Mouse (Mus musculus) R1 (cell line): ENCODE data around the gene Angptl6.
A peak's percentile ranks its signal among the peaks of the same experiment; 100 is the strongest.

ENCODE experiments used
- DNase-seq: peaks from one replicate; pipeline ENCODE4 v3.0.0-alpha.2; 2018; ENCODE audit warnings: low read depth, low spot score

Gene Angptl6

DNA sequence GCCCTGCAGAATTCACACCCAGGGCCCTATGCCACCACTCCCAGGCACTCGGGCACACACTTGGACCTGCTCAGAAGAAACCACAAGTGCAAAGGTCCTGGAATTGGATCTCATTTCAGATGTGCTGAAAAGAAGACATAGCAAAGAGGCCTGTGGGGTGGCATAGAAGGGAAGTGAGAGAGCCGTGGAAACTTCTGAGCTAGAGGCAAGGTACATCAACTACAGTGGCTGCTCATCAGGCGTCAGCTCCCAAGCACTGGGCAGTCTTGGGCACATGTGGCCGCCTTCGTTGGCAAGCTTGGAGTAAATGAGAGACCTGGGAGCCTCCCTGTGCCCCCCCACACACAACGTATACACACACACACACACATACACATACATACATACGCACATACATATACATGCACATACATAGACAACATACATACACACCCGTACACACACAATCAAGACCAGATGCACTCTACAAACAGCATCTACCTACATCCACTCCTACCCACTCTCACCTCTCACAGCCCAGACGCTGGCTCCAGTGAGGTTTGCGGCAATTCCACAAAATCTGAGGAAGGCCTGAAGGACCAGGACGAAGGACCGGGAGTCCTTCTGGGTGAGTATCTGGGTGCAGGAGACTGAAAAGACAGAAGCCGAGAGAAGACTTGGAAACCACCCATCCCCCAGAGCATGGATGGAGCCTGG is at the start of gene Angptl6:
Angptl6 (minus strand) TSS at position 631 of the 696 bp plus-strand sequence.
- no peak for DNase-seq

DNA sequence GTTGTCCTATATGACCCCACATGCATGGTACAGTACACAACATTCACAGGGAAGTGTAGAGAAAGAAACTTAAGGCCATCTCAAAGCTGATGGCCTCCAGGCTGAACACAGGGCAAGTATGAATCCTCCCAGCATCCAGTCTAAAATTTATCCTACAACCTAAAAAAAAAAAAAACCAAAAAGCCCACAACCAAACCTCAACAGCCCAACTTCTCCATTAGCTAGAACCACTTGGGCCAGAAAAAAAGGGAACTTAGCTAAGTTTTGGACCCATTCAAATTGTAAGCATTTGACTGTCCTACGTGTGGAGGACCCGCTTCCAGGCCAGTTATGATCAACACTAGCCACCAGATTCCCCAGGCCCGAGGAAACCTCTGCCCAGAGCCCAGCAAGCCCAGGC is 43.7 kb upstream of the Angptl6 start:
- DNase-seq, result no peak

DNA sequence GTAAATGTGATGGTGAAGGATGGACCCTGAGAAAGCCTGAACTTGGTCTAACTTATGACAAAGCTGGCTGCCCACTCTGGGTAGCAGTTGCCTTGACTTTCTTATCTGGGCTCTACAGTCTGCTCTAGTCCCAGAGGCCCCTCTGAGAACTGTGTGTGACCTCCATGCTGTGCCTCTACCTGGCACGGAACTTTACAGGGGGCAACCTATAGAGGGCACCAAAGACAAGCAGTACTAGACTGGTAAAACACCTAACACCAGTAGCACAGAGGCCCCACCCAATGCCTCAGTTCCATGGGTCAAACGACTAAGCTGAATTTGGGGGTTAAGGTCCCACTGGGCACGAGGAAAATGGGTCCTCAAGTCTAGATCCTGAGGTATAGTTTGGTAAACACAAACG is 36.6 kb upstream of the Angptl6 start:
- DNase-seq, result peak; percentile 57

DNA sequence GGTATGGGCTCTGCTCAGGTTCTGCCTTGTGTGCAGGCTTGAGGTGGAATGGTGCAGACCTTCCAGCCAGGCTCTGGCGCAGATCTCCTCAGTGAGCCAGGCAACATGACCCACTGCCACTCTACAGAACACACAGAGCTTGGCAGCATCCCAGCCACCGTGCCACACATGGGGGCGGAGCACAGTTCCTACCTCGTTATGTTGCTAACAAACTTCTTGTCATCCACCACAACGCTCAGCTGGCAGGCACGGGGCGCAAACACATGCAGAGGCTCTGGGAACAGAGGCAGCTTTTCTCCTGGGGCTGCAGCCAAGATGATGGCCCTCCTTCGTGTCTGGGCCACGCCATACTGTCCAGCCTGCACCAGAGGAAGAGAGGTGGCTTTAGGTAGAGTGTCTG is 30.4 kb upstream of the Angptl6 start:
- DNase-seq, result no peak

DNA sequence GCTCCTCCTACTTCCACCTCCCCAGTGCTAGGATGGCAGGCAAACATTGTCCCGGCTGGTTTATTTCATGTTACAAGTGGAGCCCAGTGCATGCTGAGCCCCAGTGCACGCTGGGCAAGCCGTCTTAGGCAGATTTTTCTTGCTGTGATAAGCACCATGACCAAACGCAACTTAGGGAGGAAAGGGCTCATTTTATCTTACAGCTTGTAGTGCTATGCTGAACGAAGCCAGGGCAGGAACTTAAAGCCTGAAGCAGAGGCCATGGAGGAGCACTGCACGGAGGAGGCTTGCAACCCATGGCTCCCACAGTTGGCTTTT is 22.6 kb upstream of the Angptl6 start:
- no peak for DNase-seq

DNA sequence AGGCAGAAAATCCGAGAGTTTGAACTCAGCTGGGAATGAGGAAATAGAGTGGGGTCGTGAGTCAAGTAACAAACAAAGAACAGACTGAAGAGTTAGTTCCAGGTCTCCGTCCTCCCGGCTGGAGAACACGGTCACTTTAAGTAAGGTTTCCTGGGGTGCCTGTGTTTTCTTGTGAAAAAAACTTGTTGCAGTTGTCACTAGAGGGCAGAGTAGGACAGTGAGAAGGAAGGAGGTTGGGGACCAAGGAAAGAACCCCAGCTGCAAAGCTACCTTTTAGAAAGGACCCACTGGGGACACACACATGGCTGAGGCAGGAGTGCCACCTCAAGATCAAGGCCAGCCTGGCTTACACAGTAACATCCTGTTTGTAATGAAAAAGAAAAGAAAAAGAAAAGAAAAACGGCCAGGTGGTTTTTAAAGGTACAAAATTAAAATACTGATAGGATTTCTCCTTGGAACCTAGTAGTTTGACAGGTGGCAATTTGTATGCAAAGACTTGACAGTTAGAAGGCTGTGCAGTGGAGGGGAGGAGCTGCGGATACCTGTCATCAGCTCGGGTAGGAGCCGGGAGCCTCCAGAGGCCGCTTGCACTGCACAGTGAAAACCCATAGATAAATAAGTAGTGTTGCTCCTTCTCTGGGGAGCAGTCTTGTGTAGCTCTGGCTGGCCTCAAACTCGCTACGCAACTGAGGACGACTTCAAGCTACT is 22.1 kb upstream of the Angptl6 start:
- DNase-seq, result peak; percentile 76

- DNase-seq, result peak; percentile 92
These were observed 19.1 kb upstream of the Angptl6 start, which contains the start of gene Eif3g for GRCm38 (mm10) chr9:20898511-20899073. Gene Eif3g (minus strand): TSS chr9:20898623.

DNA sequence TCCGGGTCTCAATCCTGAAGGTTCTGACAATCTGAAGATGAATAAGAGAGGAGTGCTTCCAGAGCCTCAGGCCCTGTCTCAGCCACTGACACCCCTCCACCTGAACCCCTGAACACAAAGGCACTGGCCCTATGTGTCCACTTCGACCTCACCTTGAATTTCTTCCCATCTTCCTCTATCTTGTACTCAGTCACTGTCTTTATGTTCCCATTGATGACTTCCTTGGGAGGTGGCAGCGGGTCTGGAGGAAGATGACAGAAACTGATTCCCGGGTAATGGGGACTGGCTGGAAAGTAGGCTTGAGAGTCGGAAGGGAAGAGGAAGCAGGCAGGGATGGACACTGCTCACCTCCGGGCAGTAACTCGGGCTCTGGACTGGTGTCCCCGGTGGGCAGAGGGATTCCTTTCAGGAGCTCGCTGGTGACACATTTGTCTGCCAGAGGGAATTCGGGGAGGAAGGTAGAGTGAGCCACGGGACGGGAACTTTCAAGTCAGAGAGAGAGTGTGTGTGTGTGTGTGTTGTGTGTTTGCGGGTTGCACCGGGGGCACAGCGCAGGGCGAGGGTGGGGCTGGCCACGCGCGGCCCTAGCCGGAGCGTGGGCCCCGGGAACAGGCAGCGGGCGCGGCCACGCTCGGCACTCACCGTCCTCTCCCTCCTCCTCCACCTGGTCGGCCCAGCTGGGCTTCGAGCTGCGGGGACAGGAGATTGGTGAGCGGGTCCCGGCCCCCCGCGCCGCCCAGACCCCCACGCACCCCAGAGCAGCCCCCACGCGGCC is 18.4 kb upstream of the Angptl6 start:
- no peak for DNase-seq

- no peak for DNase-seq
These were observed 15.9 kb upstream of the Angptl6 start for GRCm38 (mm10) chr9:20895382-20895781.

DNA sequence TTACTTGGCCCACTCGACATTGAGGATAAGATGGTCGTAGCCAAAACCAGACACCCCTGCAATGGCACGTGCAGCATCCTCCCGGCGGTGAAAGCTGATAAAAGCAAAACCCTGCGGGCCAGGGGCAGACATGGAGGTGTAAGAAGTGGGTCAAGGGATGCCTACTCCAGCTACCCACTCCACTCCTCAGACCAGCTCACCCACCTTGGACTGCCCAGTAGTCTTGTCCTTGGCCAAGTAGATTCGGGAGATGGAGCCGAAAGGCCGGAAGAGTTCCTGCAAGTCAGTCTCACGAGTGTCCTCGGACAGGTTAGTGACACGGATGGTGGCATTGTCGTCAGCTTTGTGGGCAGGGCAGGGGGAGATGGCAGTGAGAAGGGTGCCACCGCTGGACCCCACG is 15.1 kb upstream of the Angptl6 start:
- DNase-seq, result no peak

GRCm38 (mm10) chr9:20893590-20894343 is 14.2 kb upstream of the Angptl6 start:
- no peak for DNase-seq

- DNase-seq, result no peak
These were observed 13.5 kb upstream of the Angptl6 start for GRCm38 (mm10) chr9:20893069-20893468.

GRCm38 (mm10) chr9:20892104-20892653 is 12.7 kb upstream of the Angptl6 start:
- peak; percentile 65 for DNase-seq

GRCm38 (mm10) chr9:20891339-20892103 is 12.0 kb upstream of the Angptl6 start:
- DNase-seq, result no peak

DNA sequence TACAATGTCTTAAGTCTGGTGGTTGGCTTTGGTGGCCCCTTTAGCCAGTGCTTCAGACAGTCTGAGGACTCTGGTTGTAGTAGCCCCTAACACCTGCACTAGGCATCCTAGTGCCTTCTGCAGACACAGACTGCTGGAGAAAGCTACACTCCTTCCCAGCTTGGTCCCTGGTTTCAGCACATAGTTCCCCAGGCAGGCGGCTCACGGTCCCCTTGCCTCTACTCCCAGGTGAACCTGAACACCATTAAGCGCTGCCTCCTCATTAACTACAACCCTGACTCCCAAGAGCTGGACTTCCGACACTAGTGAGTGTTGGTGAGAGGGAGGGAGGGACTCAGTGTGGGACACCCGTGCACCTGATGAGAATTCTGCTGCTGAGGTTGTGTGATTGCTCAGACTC is 10.9 kb upstream of the Angptl6 start:
- no peak for DNase-seq

- no peak for DNase-seq
These were observed 9.9 kb upstream of the Angptl6 start for GRCm38 (mm10) chr9:20889185-20890141.

- DNase-seq, result no peak
These were observed 8.8 kb upstream of the Angptl6 start for GRCm38 (mm10) chr9:20888386-20888765.

DNA sequence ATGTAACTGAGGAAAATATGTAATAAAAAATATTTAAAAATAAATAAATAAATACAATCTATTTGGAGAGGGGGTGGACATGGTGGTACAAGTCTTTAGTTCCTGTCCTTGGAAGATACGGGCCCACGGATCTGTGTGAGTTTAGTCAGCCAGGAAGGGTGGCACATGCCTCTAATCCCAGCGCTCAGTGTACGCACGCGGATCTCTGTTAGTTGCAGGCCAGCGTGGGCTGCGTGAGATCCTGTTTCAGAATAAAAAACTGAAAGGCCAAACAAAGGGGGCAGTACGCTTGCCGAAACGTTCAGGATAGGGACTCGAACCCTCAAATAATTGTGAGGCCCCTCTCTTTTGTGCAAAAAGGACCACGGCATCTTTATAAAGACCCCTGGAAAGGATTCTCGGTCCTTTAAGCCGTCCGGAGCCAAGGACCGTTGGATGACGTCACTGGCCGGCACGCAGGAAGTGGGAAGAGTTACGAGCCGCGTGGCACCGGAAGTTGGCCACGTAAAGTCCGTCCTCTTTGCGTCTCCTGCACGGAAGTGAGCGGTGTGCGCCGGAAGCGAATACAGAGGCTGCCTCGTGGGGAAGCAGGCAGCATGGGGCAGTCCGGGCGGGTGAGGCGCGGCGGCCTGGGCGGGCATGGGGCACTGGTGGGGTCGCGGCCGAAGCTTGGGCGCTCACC is 8.3 kb upstream of the Angptl6 start, which contains the start of gene Ppan:
Ppan (plus strand) TSS at position 472 of the 682 bp plus-strand sequence.
- peak; percentile 98 for DNase-seq

GRCm38 (mm10) chr9:20887191-20887590 is 7.7 kb upstream of the Angptl6 start:
- peak; percentile 56 for DNase-seq
